Mouse (Mus musculus) MEL (cell line): ENCODE measurements around the gene Cabs1. TPM values are rescaled to one million over a fixed set of nuclear protein-coding genes. Genes with fewer than 3 reads are reported as not detected.

ENCODE experiments used
- DNase-seq: peaks from one replicate; pipeline ENCODE4 v3.0.0; 2011; ENCODE audit warnings: low read depth, low spot score
- H3K27ac ChIP-seq: 2 replicates; pipeline ENCODE4 v1.5.1; 2012; ENCODE audit warnings: low read depth, mild to moderate bottlenecking, control low read depth, low read length, moderate library complexity; ENCODE audit not compliant: control insufficient read depth
- H3K27me3 ChIP-seq, 2 experiments: fragments of 150-350 bp in 1 of 2; sonication (generic) in 1 of 2; 2 replicates each; pipeline ENCODE4 v1.6.1; 2012; ENCODE audit warnings: low read length in 2 of 2, mild to moderate bottlenecking in 2 of 2, improper control_type of control experiment in 1 of 2, moderate library complexity in 1 of 2; ENCODE audit not compliant: insufficient read depth in 2 of 2, control insufficient read depth in 1 of 2
- H3K36me3 ChIP-seq, 2 experiments: 2 replicates each; pipeline ENCODE4 v1.6.1; 2012 to 2014; ENCODE audit warnings: low read length in 2 of 2, improper control_type of control experiment in 1 of 2, inconsistent platforms in 1 of 2, mild to moderate bottlenecking in 1 of 2; ENCODE audit not compliant: insufficient read depth in 2 of 2, control insufficient read depth in 1 of 2
- H3K4me1 ChIP-seq, 2 experiments: fragments of 150-350 bp in 1 of 2; sonication (generic) in 1 of 2; 2 replicates each; pipeline ENCODE4 v1.6.1; 2012; ENCODE audit warnings: low read length in 2 of 2, improper control_type of control experiment in 1 of 2, mild to moderate bottlenecking in 1 of 2; ENCODE audit not compliant: insufficient read depth in 2 of 2, control insufficient read depth in 1 of 2
- H3K4me3 ChIP-seq, 2 experiments: fragments of 150-350 bp in 1 of 2; sonication (generic) in 1 of 2; 2 replicates each; pipeline ENCODE4 v1.5.1; 2012; ENCODE audit warnings: low read depth in 2 of 2, low read length in 2 of 2, mild to moderate bottlenecking in 2 of 2, moderate library complexity in 2 of 2, control low read depth in 1 of 2, improper control_type of control experiment in 1 of 2; ENCODE audit not compliant: control insufficient read depth in 1 of 2, insufficient read depth in 1 of 2
- H3K79me2 ChIP-seq: 2 replicates; pipeline ENCODE4 v1.6.1; 2012; ENCODE audit warnings: mild to moderate bottlenecking, low read length, moderate library complexity; ENCODE audit not compliant: control insufficient read depth, poor library complexity, insufficient read depth
- H3K9ac ChIP-seq: 2 replicates; pipeline ENCODE4 v1.6.1; 2012; ENCODE audit warnings: low read depth, mild to moderate bottlenecking, control low read depth, low read length, moderate library complexity; ENCODE audit not compliant: control insufficient read depth, poor library complexity, severe bottlenecking
- H3K9me3 ChIP-seq: fragments of 150-350 bp; sonication (generic); replicated peaks from 2 replicates; pipeline ENCODE4 v1.6.1; 2012; ENCODE audit warnings: mild to moderate bottlenecking, low read length, improper control_type of control experiment, moderate library complexity; ENCODE audit not compliant: insufficient read depth
- BHLHE40 ChIP-seq: IDR thresholded peaks from 2 replicates; pipeline ENCODE4 v1.6.1; 2012; ENCODE audit warnings: low read depth, mild to moderate bottlenecking, inconsistent platforms, low read length, improper control_type of control experiment, borderline replicate concordance
- CHD1 ChIP-seq: IDR thresholded peaks from 2 replicates; pipeline ENCODE4 v1.6.1; 2012; ENCODE audit warnings: low read depth, mild to moderate bottlenecking, inconsistent platforms, low read length, improper control_type of control experiment
- CHD2 ChIP-seq: IDR thresholded peaks from 2 replicates; pipeline ENCODE4 v1.6.1; 2011; ENCODE audit warnings: low read length, improper control_type of control experiment
- CTCF ChIP-seq, 3 experiments: IDR thresholded peaks in 2 of 3; conservative IDR thresholded peaks in 1 of 3; 2 replicates each; pipeline ENCODE4 v1.5.1; 2011 to 2012; ENCODE audit warnings: low read length in 3 of 3, low read depth in 2 of 3, mild to moderate bottlenecking in 2 of 3, improper control_type of control experiment in 1 of 3, inconsistent platforms in 1 of 3, mixed read lengths in 1 of 3, moderate library complexity in 1 of 3; ENCODE audit not compliant: control insufficient read depth in 1 of 3, insufficient read depth in 1 of 3, poor library complexity in 1 of 3, severe bottlenecking in 1 of 3
- E2F4 ChIP-seq: IDR thresholded peaks from 2 replicates; pipeline ENCODE4 v1.6.1; 2011; ENCODE audit warnings: low read depth, low read length, improper control_type of control experiment, borderline replicate concordance
- ELF1 ChIP-seq: IDR thresholded peaks from 2 replicates; pipeline ENCODE4 v1.6.1; 2014; ENCODE audit warnings: low read depth, mild to moderate bottlenecking, inconsistent platforms, low read length, improper control_type of control experiment, moderate library complexity
- EP300 ChIP-seq, 2 experiments: IDR thresholded peaks; 2 replicates each; pipeline ENCODE4 v1.6.1; 2011; ENCODE audit warnings: improper control_type of control experiment in 2 of 2, low read length in 2 of 2, low read depth in 1 of 2, mild to moderate bottlenecking in 1 of 2
- GABPA ChIP-seq: IDR thresholded peaks from 2 replicates; pipeline ENCODE4 v1.6.1; 2012; ENCODE audit warnings: low read depth, mild to moderate bottlenecking, inconsistent platforms, low read length, improper control_type of control experiment, moderate library complexity
- GATA1 ChIP-seq: IDR thresholded peaks from 2 replicates; pipeline ENCODE4 v1.6.1; 2011; ENCODE audit warnings: low read depth, low read length, improper control_type of control experiment
- HCFC1 ChIP-seq: IDR thresholded peaks from 2 replicates; pipeline ENCODE4 v1.6.1; 2012; ENCODE audit warnings: low read depth, mild to moderate bottlenecking, inconsistent platforms, low read length, improper control_type of control experiment, moderate library complexity
- JUND ChIP-seq: IDR thresholded peaks from 2 replicates; pipeline ENCODE4 v1.6.1; 2011; ENCODE audit warnings: low read depth, mild to moderate bottlenecking, improper control_type of control experiment, low read length
- MAFK ChIP-seq: IDR thresholded peaks from 2 replicates; pipeline ENCODE4 v1.6.1; 2011; ENCODE audit warnings: low read depth, mild to moderate bottlenecking, low read length, improper control_type of control experiment, borderline replicate concordance
- MAX ChIP-seq: IDR thresholded peaks from 2 replicates; pipeline ENCODE4 v1.6.1; 2011; ENCODE audit warnings: low read length, improper control_type of control experiment
- MEF2A ChIP-seq: IDR thresholded peaks from 2 replicates; pipeline ENCODE4 v1.6.1; 2014; ENCODE audit warnings: low read depth, mild to moderate bottlenecking, inconsistent platforms, low read length, improper control_type of control experiment; ENCODE audit not compliant: poor library complexity, insufficient replicate concordance, severe bottlenecking; ENCODE audit errors: extremely low read depth
- MXI1 ChIP-seq: IDR thresholded peaks from 2 replicates; pipeline ENCODE4 v1.6.1; 2011; ENCODE audit warnings: mild to moderate bottlenecking, low read depth, low read length, improper control_type of control experiment
- MYB ChIP-seq: IDR thresholded peaks from 2 replicates; pipeline ENCODE4 v1.6.1; 2011; ENCODE audit warnings: mild to moderate bottlenecking, low read depth, low read length, improper control_type of control experiment
- NELFE ChIP-seq: IDR thresholded peaks from 2 replicates; pipeline ENCODE4 v1.6.1; 2011; ENCODE audit warnings: low read depth, low read length, improper control_type of control experiment
- NRF1 ChIP-seq: IDR thresholded peaks from 2 replicates; pipeline ENCODE4 v1.6.1; 2014; ENCODE audit warnings: low read depth, mild to moderate bottlenecking, inconsistent platforms, low read length, improper control_type of control experiment, moderate library complexity; ENCODE audit not compliant: poor library complexity, insufficient read depth, severe bottlenecking
- POLR2A ChIP-seq, 2 experiments: IDR thresholded peaks; 2 replicates each; pipeline ENCODE4 v1.6.1; 2011 to 2012; ENCODE audit warnings: low read length in 2 of 2, mild to moderate bottlenecking in 2 of 2, control low read depth in 1 of 2, improper control_type of control experiment in 1 of 2, low read depth in 1 of 2, moderate library complexity in 1 of 2; ENCODE audit not compliant: control insufficient read depth in 1 of 2, insufficient read depth in 1 of 2, poor library complexity in 1 of 2
- POLR2AphosphoS2 ChIP-seq: IDR thresholded peaks from 2 replicates; pipeline ENCODE4 v1.6.1; 2011; ENCODE audit warnings: low read length, improper control_type of control experiment
- POLR2AphosphoS5 ChIP-seq: IDR thresholded peaks from 2 replicates; pipeline ENCODE4 v1.6.1; 2012; ENCODE audit warnings: low read depth, borderline replicate concordance, mild to moderate bottlenecking, inconsistent platforms, low read length, moderate library complexity, mixed read lengths
- RAD21 ChIP-seq: IDR thresholded peaks from 2 replicates; pipeline ENCODE4 v1.6.1; 2011; ENCODE audit warnings: mild to moderate bottlenecking, low read depth, low read length, improper control_type of control experiment
- RCOR1 ChIP-seq: IDR thresholded peaks from 2 replicates; pipeline ENCODE4 v1.6.1; 2012; ENCODE audit warnings: low read depth, mild to moderate bottlenecking, inconsistent platforms, low read length, improper control_type of control experiment
- SMC3 ChIP-seq: IDR thresholded peaks from 2 replicates; pipeline ENCODE4 v1.6.1; 2011; ENCODE audit warnings: low read depth, low read length, improper control_type of control experiment
- TAL1 ChIP-seq: IDR thresholded peaks from 2 replicates; pipeline ENCODE4 v1.6.1; 2012; ENCODE audit warnings: mild to moderate bottlenecking, inconsistent platforms, low read length, moderate library complexity, mixed read lengths
- TCF12 ChIP-seq: IDR thresholded peaks from 2 replicates; pipeline ENCODE4 v1.6.1; 2014; ENCODE audit warnings: low read depth, mild to moderate bottlenecking, inconsistent platforms, low read length, improper control_type of control experiment, moderate library complexity
- USF2 ChIP-seq, 2 experiments: IDR thresholded peaks; 2 replicates each; pipeline ENCODE4 v1.6.1; 2011 to 2012; ENCODE audit warnings: improper control_type of control experiment in 2 of 2, low read length in 2 of 2, borderline replicate concordance in 1 of 2, inconsistent platforms in 1 of 2, low read depth in 1 of 2, mild to moderate bottlenecking in 1 of 2; ENCODE audit not compliant: insufficient read depth in 1 of 2
- ZKSCAN1 ChIP-seq: IDR thresholded peaks from 2 replicates; pipeline ENCODE4 v1.6.1; 2012; ENCODE audit warnings: low read depth, mild to moderate bottlenecking, inconsistent platforms, low read length, improper control_type of control experiment, moderate library complexity
- polyA plus RNA-seq, 2 experiments: library from polyadenylated mRNA; stranded (reverse) in 1 of 2; unstranded in 1 of 2; fragments of >175 nt in 1 of 2; fragments of >200 nt in 1 of 2; gene quantifications; 2 replicates each; pipeline versions ENCODE4 v1.2.1 to v1.2.4; 2012; ENCODE audit warnings: low replicate concordance in 2 of 2, low read depth in 1 of 2; ENCODE audit not compliant: insufficient read length in 2 of 2, insufficient read depth in 1 of 2, missing spikeins in 1 of 2
- total RNA-seq: library from RNA; depleted of rRNA; stranded (reverse); fragments of 300-350 nt; gene quantifications from 2 replicates; pipeline ENCODE4 v1.2.3, GENCODE M21; 2012

Cabs1 gene
- total and polyA plus RNA-seq, 3 experiments, result not detected

- Histone ChIP-seq H3K9ac (no peak overlapping the region), H3K27me3 (no peaks in the 10 kb centered on the region), H3K79me2 (no peaks in the 10 kb centered on the region), H3K9me3 (no peaks in the 10 kb centered on the region), H3K27ac (no peak overlapping the region), H3K4me1 (no peaks in the 10 kb centered on the region), H3K36me3 (no peaks in the 10 kb centered on the region), H3K4me3 (no peak overlapping the region)
- no peak for TF ChIP-seq CHD2
- no peak for TF ChIP-seq ELF1
- TF ChIP-seq HCFC1, result no peak
- no peak for TF ChIP-seq MAFK
- TF ChIP-seq EP300 (IDR thresholded peaks at IDR 0.05; ENCODE audit: low read depth in 1 of 2, low read length in 2 of 2), result no peak
- no peak for TF ChIP-seq MEF2A
- no peak for TF ChIP-seq USF2 (IDR thresholded peaks at IDR 0.05; ENCODE audit: borderline replicate concordance in 1 of 2, insufficient read depth in 1 of 2, low read depth in 1 of 2, low read length in 2 of 2)
- TF ChIP-seq GABPA, result no peak
- TF ChIP-seq NRF1, result no peak
- TF ChIP-seq CTCF (IDR thresholded peaks at IDR 0.05 in 2 of 3, conservative IDR thresholded peaks at IDR 0.05 in 1 of 3; ENCODE audit: control insufficient read depth in 1 of 3, insufficient read depth in 1 of 3, low read depth in 2 of 3, low read length in 3 of 3, poor library complexity in 1 of 3, severe bottlenecking in 1 of 3), result no peak
- no peak for TF ChIP-seq POLR2AphosphoS2
- TF ChIP-seq MXI1, result no peak
- TF ChIP-seq E2F4, result no peak
- no peak for TF ChIP-seq POLR2AphosphoS5
- no peak for TF ChIP-seq TCF12
- no peak for TF ChIP-seq MAX
- TF ChIP-seq JUND, result no peak
- no peak for TF ChIP-seq POLR2A (IDR thresholded peaks at IDR 0.05; ENCODE audit: control insufficient read depth in 1 of 2, insufficient read depth in 1 of 2, low read depth in 1 of 2, low read length in 2 of 2, poor library complexity in 1 of 2)
- no peak for TF ChIP-seq RAD21
- DNase-seq, result no peak
These were observed 38.5 kb upstream of the Cabs1 start for GRCm38 (mm10) chr5:87940752-87941151.

GRCm38 (mm10) chr5:87942515-87942914, 36.7 kb upstream of the Cabs1 start:
- DNase-seq, result no peak
- Histone ChIP-seq H3K79me2 (no peaks in the 10 kb centered on the region), H3K9me3 (no peaks in the 10 kb centered on the region), H3K4me3 (no peak overlapping the region), H3K27me3 (no peaks in the 10 kb centered on the region), H3K36me3 (no peaks in the 10 kb centered on the region), H3K4me1 (no peaks in the 10 kb centered on the region), H3K27ac (no peak overlapping the region), H3K9ac (no peak overlapping the region)
- TF ChIP-seq TAL1 (no peak), MEF2A (no peak), JUND (no peak), BHLHE40 (no peak), GATA1 (no peak), MYB (no peak), EP300 (IDR thresholded peaks at IDR 0.05; ENCODE audit: low read depth in 1 of 2, low read length in 2 of 2) (no peak), NELFE (no peak), RCOR1 (no peak), ZKSCAN1 (no peak), CHD1 (no peak), CHD2 (no peak), TCF12 (no peak), HCFC1 (no peak), SMC3 (no peak), CTCF (IDR thresholded peaks at IDR 0.05 in 2 of 3, conservative IDR thresholded peaks at IDR 0.05 in 1 of 3; ENCODE audit: control insufficient read depth in 1 of 3, insufficient read depth in 1 of 3, low read depth in 2 of 3, low read length in 3 of 3, poor library complexity in 1 of 3, severe bottlenecking in 1 of 3) (no peak)
